Mouse (Mus musculus): ENCODE data around the gene Cdc42ep1.
"Not testable (repeated sequence)": the region's sequence is repeated elsewhere in the genome, so short reads cannot be mapped to it uniquely, and the experiment has no call there.

The Cdc42ep1 gene

GRCm38 (mm10) chr15:78829636-78830035 is 12.8 kb upstream of the Cdc42ep1 start:
- DNase-seq (ENCODE audit: low spot score): no peak

DNA sequence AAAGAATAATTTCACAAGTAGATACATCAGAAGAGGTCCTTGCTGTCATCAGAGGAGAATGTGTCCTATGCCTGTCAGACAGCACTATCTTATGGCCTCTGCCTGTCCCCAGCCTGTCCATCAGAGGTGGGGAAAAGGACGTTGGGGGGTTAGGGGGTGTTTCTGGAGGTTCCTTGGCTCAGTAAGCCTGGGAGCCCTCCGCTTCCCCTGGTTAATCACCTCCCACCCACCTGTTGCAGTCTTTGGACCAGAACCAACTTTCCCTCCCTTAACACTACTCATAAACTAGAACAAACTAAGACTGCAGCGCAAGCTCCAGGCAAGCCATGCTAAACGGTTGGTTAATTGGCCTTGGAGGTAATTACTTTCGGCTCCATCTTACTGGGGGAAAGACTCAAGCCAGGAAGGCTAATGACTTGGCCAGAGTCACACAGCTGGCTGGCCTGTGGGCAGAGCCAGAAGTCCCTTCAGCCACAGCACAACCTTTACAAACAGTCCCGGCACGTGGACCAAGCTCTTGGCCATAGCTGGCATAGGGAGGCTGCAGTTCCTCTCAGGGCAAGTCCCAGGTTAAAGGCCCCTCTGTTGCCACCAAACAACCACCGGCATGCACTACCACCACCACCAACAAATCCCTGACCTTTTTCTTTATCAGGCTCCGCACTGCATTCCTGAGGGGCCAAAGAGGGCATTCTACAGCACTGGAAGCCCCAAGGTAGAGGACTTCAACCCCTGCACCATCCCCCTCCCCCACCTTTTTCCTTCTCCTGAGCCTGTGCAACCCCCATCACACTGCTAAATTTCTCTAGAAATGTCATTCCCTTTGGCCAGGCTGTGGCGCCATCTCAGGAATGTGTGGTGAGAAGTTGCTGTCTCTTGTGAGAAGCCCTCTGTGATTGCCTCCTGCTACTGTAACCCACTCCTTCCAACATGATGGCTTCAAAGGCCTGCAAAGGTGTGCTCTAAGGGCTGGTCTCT is 11.4 kb upstream of the Cdc42ep1 start:
- DNase-seq (ENCODE audit: low spot score): no peak

GRCm38 (mm10) chr15:78831720-78832657 is 10.4 kb upstream of the Cdc42ep1 start:
- DNase-seq (ENCODE audit: low spot score): peak; percentile 53

GRCm38 (mm10) chr15:78832701-78833123 is 9.7 kb upstream of the Cdc42ep1 start:
- DNase-seq (ENCODE audit: low spot score): peak; percentile 59

- no peak for DNase-seq (ENCODE audit: low spot score)
Observed at GRCm38 (mm10) chr15:78833582-78833981, 8.8 kb upstream of the Cdc42ep1 start.

- DNase-seq (ENCODE audit: low spot score): peak; percentile 68
Observed at GRCm38 (mm10) chr15:78834233-78835005, 8.0 kb upstream of the Cdc42ep1 start.

GRCm38 (mm10) chr15:78835200-78836085 is 7.0 kb upstream of the Cdc42ep1 start:
- peak; percentile 71 for DNase-seq (ENCODE audit: low spot score)

DNA sequence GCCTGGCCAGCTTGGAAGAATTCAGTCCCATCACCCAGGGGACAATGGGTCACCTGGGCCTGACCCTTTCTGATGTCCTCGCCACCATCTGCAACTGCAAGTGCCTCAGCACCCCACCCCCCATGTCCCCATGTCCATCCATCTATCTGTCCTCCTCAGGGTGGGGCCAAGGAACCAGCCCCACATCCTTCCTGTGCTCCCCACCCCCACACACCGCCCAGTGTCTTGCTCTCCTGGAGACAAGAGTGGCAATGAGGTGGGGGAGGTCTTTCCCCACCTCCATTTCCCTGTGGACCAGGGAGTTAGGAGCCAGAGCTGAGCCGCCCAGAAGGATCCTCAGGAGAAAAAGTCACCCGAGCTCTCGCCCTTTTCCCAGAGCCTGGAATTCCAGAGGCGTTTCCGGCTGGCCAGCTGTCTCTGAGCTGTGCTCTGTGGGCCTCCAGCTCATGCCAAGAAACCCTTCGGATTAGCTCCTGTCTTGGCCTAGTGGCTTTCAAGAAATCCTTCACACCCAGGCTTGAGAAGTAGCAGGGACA is 6.3 kb upstream of the Cdc42ep1 start:
- peak; percentile 51 for DNase-seq (ENCODE audit: low spot score)

- peak; percentile 81 for DNase-seq (ENCODE audit: low spot score)
Observed at GRCm38 (mm10) chr15:78839744-78840143, 2.7 kb upstream of the Cdc42ep1 start.

- DNase-seq (ENCODE audit: low spot score): peak; percentile 5
Observed at GRCm38 (mm10) chr15:78840241-78840640, 2.2 kb upstream of the Cdc42ep1 start.

GRCm38 (mm10) chr15:78840751-78841150 is 1.7 kb upstream of the Cdc42ep1 start:
- DNase-seq (ENCODE audit: low spot score): peak; percentile 9

DNA sequence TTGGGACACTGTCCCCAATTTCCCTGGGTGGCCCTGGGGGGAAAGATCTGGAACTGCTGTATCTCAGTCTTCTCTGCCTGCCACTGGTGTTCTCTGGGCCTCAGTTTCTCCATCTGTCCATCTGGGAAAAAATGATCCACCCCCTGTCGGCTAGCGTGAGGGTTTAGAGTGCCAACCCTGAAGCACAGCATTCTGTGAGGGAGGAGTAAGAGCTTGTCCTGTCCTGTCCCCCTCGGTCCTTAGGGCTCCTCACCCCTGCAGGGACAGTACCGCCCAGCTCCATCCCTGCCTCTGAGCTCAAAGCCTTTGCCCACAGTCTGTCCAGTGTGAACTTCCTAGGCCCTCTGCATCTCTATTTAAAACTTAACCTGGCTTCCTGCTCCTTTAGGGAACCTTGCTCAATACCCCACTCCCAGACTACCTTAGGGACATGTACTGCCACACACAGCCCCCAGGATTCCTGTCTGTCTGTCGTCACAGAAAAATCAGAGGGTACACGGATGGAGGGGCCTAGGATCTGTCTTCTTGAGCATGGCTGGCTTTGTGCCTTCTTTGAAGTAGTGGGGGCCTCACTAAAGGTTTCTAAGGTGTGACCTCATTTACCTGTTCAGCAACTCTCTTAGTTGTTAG is 1.1 kb upstream of the Cdc42ep1 start:
- peak; percentile 16 for DNase-seq (ENCODE audit: low spot score)

DNA sequence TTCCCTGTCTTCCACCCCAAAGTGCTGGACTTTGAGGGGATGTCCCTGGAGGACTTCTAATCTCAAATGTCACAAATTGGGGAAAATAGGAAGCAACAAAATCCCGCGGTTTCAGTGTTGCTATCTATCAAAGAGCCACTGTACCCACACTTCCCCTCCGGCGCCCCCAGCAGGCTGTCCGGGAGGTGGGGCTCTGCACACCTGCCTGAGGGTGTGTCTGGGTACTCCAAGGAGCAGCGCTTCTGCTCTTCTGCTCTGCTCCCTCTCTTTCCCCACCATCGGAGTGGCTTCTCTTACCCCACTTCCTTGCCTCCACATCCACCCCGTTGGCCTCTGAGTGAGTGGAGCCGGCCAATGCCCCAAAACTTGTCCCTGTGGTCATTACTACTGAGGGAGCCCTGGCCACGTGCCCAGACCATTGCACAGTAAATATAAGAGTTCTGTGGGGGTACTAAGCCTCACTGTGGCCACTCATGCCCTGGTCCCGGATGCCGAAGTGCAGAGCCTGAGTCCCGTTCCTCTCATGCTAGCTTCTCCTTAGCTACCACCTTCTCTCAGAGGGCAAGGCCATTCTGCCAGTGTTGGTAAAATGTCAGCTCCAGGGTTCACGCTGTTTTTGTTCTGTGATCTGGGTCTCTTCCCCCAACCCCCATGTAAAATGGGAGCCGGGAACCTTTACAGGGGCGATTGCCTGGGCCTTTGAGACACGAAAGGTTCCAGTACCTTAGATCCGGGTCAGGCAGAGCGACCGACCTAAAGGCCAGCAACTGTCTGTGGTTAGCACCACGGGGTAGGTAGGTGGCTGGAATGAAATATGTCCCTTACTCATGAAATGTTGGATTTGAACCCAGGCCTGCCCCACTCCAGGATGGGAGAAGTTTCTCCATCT is 1.4 kb downstream of the Cdc42ep1 start:
- DNase-seq (ENCODE audit: low spot score): peak; percentile 13

DNA sequence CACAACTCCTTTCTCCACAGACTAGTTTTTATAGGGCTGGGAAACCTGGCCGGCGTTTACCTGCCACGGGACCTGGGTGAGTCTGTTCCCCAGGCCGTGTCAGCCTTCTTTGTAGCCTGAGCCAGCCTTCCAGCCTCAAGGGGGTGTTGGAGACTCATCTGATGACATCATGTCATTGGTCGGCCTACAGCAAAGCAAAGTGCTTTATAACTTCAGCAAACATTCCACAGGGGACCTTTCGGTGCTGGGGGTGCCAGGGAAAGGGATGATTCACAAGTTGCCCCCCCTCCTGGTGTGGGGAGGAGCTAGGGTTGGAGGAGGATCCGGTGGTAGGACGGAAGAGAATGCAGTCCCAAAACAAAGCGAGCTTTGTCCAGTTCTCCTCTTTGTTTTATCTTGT is 2.4 kb downstream of the Cdc42ep1 start:
- peak; percentile 55 for DNase-seq (ENCODE audit: low spot score)

DNA sequence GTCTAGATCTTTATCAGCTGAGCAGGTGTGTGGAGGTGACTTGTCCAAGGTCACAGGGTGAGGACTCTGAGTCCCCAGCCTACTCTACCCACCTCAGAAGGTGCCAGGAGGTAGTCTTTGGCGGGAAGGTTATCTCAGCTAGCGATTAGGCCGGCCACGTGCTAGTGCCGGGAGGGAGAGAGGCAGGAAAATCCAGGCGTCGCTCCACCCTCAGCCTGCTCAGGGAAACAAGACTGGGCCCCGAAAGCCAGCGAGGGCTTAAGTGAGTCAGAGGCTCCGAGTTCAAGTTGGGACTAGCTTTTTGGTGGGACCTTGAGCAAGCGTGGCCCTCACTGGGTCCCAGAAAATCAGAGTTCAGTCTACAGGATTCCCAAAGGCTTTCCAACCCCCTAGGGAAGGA is 2.9 kb downstream of the Cdc42ep1 start:
- no peak for DNase-seq (ENCODE audit: low spot score)

DNA sequence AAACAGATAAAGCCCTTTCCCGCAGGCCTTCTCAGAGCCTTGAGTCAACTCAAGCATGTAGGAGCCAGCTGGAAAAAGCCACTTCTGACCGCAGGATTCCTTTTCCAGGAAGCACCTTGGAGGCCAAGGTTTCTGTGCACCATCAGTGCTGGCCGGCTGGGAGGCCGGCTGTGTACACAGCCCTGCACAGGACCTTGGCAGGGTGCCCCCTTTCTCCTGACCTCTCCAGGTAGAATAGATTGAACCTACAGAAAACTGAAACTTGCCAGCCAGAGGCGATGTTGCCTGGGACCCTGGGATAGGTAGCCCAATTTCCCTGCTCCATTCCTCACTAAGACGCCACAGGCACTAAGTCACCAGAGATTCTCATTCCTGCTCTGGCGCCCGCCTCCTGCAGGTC is 3.4 kb downstream of the Cdc42ep1 start:
- peak; percentile 11 for DNase-seq (ENCODE audit: low spot score)

DNA sequence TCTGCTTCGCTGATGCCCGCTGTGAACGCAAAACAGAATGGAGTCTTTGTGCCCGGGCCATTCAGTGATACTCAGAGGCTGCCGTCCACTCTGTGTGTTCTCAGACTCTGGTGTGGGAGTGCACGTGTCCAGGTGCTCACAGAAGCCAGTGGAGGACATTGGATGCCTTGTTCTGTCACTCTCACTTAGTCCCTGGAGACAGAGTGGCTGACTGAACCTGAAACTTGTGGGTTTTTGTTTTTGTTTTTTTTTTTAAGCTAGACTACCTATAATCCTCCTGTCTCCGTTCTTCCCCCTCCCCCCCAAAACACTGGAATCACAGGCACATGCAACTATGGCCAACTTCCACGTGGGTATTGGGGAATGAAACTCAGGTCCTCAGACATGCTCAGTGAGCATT is 3.9 kb downstream of the Cdc42ep1 start:
- no peak for DNase-seq (ENCODE audit: low spot score)

- not testable (repeated sequence) for DNase-seq (ENCODE audit: low spot score)
Observed at GRCm38 (mm10) chr15:78846805-78847204, 4.4 kb downstream of the Cdc42ep1 start.

GRCm38 (mm10) chr15:78848467-78848866 is 6.0 kb downstream of the Cdc42ep1 start:
- DNase-seq (ENCODE audit: low spot score): peak; percentile 91

Measured in embryo, embryonic 10 days (tissue).